Mouse (Mus musculus): Measurements from ENCODE around the gene Ugt1a8. TPM values are rescaled to one million over a fixed set of nuclear protein-coding genes. Genes with fewer than 3 reads are reported as not detected.

The Ugt1a8 gene
- polyA plus RNA-seq, 1 experiment from 2014 or later: not detected

DNA sequence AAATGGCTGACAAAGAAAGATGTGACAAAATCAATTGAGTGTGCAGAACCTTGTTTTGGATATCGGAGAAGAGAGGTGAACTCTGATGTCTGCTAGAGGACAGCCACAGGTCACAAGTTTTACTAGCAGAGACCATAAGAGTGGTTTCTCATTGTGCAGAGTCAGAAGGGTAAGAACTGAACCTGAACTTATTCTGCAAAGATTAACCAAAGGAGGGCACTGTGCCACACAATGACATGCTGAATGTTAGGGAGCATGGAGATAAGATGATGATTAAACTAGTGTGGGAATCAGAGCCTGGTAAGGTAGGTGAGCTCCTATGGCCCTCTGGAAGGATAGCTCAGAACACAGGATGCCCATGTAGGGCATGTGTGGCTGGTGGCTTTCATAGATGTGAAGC lies 108.1 kb downstream of the Ugt1a8 start:
- no peak overlapping the region for H3K4me3 ChIP-seq (ENCODE audit: low read length)
- no peaks in the 10 kb centered on the region for H3K27me3 ChIP-seq (replicated peaks; ENCODE audit: control insufficient read depth, insufficient read depth, low read length)
- H3K9me3 ChIP-seq (ENCODE audit: control insufficient read depth, low read length): no peaks in the 10 kb centered on the region
- 91% methylated on average over 1 of the region's 1 CpGs for WGBS
- no peaks in the 10 kb centered on the region for H3K36me3 ChIP-seq (ENCODE audit: control insufficient read depth, insufficient read depth, low read length)
- no peak overlapping the region for H3K4me2 ChIP-seq (ENCODE audit: low read length)
- H3K9ac ChIP-seq (ENCODE audit: low read depth, low read length): no peak overlapping the region
- no peak for ATAC-seq
- H3K27ac ChIP-seq (ENCODE audit: low read depth, low read length): no peak overlapping the region
- H3K4me1 ChIP-seq (ENCODE audit: control insufficient read depth, insufficient read depth, low read depth, low read length): no peaks in the 10 kb centered on the region

DNA sequence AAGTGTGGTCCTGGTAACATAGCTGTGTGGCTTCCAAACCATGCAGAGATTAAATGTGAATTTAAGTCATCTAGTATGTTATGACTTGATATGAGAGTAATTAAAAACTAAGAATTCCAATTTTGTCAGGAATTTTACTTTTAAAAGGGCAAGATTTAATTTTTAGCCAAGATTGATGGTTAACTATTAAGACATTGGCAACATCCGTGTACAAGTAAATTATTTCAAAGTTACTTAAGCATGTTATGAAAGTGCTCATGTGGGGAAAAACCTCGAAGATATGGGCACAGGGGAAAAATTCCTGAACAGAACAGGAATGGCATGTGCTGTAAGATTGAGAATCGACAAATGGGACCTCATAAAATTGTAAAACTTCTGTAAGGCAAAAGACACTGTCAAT lies 109.8 kb downstream of the Ugt1a8 start:
- H3K4me3 ChIP-seq (ENCODE audit: low read length): no peak overlapping the region
- H3K27me3 ChIP-seq (replicated peaks; ENCODE audit: control insufficient read depth, insufficient read depth, low read length): no peaks in the 10 kb centered on the region
- H3K27ac ChIP-seq (ENCODE audit: low read depth, low read length): no peak overlapping the region
- H3K9me3 ChIP-seq (ENCODE audit: control insufficient read depth, low read length): no peaks in the 10 kb centered on the region
- no peaks in the 10 kb centered on the region for H3K4me1 ChIP-seq (ENCODE audit: control insufficient read depth, insufficient read depth, low read depth, low read length)
- H3K9ac ChIP-seq (ENCODE audit: low read depth, low read length): no peak overlapping the region
- H3K36me3 ChIP-seq (ENCODE audit: control insufficient read depth, insufficient read depth, low read length): no peaks in the 10 kb centered on the region
- no peak overlapping the region for H3K4me2 ChIP-seq (ENCODE audit: low read length)
- WGBS: 73% methylated on average over 3 of the region's 3 CpGs
- no peak for ATAC-seq

DNA sequence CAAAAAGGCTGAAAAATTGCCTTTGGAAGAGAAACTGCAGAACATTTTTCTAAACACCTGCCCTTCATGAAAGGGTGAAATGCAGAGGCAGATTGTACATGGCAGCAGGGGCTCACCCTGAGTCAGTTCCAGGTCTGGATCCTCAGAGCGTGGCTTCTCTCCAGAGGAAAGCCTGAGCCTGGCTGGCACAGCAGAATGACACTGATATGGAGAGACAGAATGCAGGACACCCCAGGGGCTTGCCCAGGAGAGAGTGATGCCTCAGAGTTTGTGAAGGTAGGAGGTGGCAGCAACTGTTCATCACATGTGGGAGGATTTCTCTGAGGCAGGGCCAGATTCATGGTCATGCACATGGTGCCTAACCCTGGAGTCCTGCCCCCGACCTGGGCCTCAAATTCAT lies 112.4 kb downstream of the Ugt1a8 start:
- no peaks in the 10 kb centered on the region for H3K36me3 ChIP-seq (ENCODE audit: control insufficient read depth, insufficient read depth, low read length)

DNA sequence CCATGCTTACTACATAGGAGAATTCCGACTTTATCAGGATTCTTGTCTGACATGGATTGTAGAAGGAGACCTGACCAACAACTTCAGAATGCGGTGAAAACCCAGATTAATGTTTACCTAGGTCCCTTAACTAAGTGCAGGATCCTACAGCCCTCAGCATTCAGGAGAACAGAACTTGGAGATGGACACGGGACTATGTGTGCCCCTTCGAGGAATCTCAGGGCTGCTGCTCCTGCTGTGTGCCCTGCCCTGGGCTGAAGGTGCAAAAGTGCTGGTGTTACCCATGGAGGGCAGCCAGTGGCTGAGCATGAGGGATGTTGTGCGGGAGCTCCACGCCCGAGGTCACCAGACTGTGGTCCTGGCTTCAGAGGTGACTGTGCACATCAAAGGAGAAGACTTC lies 112.8 kb downstream of the Ugt1a8 start, which contains the start of gene Ugt1a2:
Gene Ugt1a2, plus strand, starts transcription at position 146 of the 400 bp plus-strand sequence.
- H3K27me3 ChIP-seq (replicated peaks; ENCODE audit: control insufficient read depth, insufficient read depth, low read length): no peaks in the 10 kb centered on the region
- H3K9me3 ChIP-seq (ENCODE audit: control insufficient read depth, low read length): peaks cover 8% of the 10 kb centered on the region
- no peak within 1 kb of the TSS for H3K27ac ChIP-seq (ENCODE audit: low read depth, low read length)
- H3K9ac ChIP-seq (ENCODE audit: low read depth, low read length): no peak within 1 kb of the TSS
- no peak within 1 kb of the TSS for H3K4me3 ChIP-seq (ENCODE audit: low read length)
- H3K36me3 ChIP-seq (ENCODE audit: control insufficient read depth, insufficient read depth, low read length): no peaks in the 10 kb centered on the region
- 0 out of 2 replicates have a peak, but pooled peaks cover 2% of the 10 kb centered on the region for H3K4me1 ChIP-seq (ENCODE audit: control insufficient read depth, insufficient read depth, low read depth, low read length)
- 85% methylated on average over 7 of the region's 7 CpGs for whole genome bisulfite sequencing
- ATAC-seq: no peak
- H3K4me2 ChIP-seq (ENCODE audit: low read length): no peak within 1 kb of the TSS

More for the DNA sequence above, 112.4 kb downstream of the Ugt1a8 start:
- Histone ChIP-seq H3K9ac (ENCODE audit: low read depth, low read length) (no peak overlapping the region), H3K9me3 (ENCODE audit: control insufficient read depth, low read length) (peaks cover 6% of the 10 kb centered on the region), H3K4me2 (ENCODE audit: low read length) (no peak overlapping the region), H3K4me3 (ENCODE audit: low read length) (no peak overlapping the region), H3K4me1 (ENCODE audit: control insufficient read depth, insufficient read depth, low read depth, low read length) (no peaks in the 10 kb centered on the region), H3K27me3 (replicated peaks; ENCODE audit: control insufficient read depth, insufficient read depth, low read length) (no peaks in the 10 kb centered on the region), H3K27ac (ENCODE audit: low read depth, low read length) (no peak overlapping the region)
- ATAC-seq: no peak
- WGBS: 78% methylated on average over 2 of the region's 2 CpGs

DNA sequence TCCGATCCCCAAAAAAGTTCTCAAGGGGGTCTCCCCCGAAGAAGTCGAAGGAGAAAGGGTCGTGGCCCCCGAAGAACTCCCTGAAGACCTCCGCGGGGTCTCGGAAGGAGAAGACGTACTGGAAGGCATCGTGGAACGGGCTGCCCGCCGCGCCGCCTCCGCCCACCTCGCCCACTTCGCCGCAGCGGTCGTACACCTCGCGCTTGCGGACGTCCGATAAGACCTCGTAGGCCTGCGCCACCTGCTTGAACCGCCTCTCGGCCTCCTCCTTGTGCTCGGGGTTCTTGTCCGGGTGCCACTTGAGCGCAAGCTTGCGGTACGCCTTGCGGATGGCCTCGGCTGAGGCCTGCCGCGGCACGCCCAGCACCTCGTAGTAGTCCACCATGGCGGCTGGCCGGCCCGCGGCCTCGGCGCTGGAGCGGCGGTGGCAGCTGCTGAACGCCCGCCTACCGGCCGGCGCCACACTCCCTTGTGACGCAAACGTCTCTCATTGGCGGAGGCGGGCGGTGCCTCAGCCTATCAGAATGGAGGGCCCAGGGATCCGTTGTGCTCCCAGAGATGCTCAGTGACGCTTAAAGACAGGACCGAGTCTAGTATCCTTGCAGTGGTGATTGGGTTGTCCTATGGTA lies 117.8 kb downstream of the Ugt1a8 start, which contains the start of gene Dnajb3:
Gene Dnajb3, minus strand, starts transcription at position 489 of the 629 bp plus-strand sequence.
- H3K27ac ChIP-seq (ENCODE audit: low read depth, low read length): peak within 1 kb of the TSS; percentile 68
- peak within 1 kb of the TSS; percentile 63 for H3K4me3 ChIP-seq (ENCODE audit: low read length)
- H3K9me3 ChIP-seq (ENCODE audit: control insufficient read depth, low read length): peaks cover 11% of the 10 kb centered on the region
- peak; percentile 100 for ATAC-seq
- H3K36me3 ChIP-seq (ENCODE audit: control insufficient read depth, insufficient read depth, low read length): no peaks in the 10 kb centered on the region
- peak within 1 kb of the TSS; percentile 80 for H3K9ac ChIP-seq (ENCODE audit: low read depth, low read length)
- H3K27me3 ChIP-seq (replicated peaks; ENCODE audit: control insufficient read depth, insufficient read depth, low read length): no peaks in the 10 kb centered on the region
- H3K4me1 ChIP-seq (ENCODE audit: control insufficient read depth, insufficient read depth, low read depth, low read length): peaks cover 7% of the 10 kb centered on the region
- WGBS: 6% methylated on average over 57 of the region's 62 CpGs
- peak within 1 kb of the TSS; percentile 96 for H3K4me2 ChIP-seq (ENCODE audit: low read length)

DNA sequence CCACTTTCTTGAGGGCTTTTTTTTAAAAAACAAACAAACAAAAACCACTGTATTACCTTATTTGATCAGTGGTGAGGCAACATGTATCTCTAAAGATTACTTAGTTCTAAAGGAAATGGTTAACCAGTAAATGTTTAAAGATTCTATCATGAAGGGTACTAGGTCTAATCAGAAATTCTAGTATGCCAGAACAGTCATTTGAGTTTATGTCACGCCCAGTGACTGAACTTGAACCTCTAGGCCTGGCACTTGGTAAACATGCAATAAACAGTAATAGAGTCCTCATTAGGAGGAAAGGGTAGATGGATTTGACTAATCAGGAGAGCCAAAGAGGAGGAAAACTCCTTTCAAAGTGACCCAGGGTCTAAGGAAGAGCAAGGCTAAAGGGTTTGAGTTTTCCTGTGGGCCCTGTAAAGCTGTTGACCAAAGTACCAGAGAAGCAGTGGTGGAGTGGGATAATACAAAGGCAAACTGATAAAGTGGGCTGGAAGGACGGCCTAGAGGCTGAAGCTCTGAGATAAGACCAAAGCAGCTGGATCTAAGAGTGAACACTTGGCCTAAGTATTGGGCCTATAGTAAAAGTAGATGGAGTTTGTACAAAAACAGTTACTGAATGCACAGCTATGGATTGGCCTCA lies 119.3 kb downstream of the Ugt1a8 start:
- no peak overlapping the region for H3K9ac ChIP-seq (ENCODE audit: low read depth, low read length)
- H3K27me3 ChIP-seq (replicated peaks; ENCODE audit: control insufficient read depth, insufficient read depth, low read length): no peaks in the 10 kb centered on the region
- no peaks in the 10 kb centered on the region for H3K36me3 ChIP-seq (ENCODE audit: control insufficient read depth, insufficient read depth, low read length)
- ATAC-seq: no peak
- peaks cover 7% of the 10 kb centered on the region for H3K4me1 ChIP-seq (ENCODE audit: control insufficient read depth, insufficient read depth, low read depth, low read length)
- H3K4me2 ChIP-seq (ENCODE audit: low read length): no peak overlapping the region
- H3K9me3 ChIP-seq (ENCODE audit: control insufficient read depth, low read length): peaks cover 18% of the 10 kb centered on the region
- no peak overlapping the region for H3K27ac ChIP-seq (ENCODE audit: low read depth, low read length)
- 82% methylated on average over 2 of the region's 2 CpGs for WGBS
- H3K4me3 ChIP-seq (ENCODE audit: low read length): no peak overlapping the region

DNA sequence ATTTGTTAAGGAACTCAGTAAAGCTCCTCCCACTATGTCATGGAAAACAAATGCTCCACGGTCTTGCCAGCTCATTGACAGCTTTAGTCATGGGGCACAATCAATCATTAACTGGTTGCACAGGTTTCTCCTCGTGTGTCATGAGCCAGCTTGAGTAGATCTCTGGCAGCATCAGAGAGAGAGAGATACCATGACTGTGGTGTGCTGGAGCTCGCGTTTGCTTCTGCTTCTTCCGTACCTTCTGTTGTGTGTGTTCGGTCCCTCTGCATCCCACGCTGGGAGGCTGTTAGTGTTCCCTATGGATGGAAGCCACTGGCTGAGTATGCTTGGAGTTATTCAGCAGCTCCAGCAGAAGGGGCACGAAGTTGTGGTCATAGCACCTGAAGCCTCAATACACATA lies 124.2 kb downstream of the Ugt1a8 start, which contains the start of gene Ugt1a1:
Gene Ugt1a1, plus strand, starts transcription at position 148 of the 400 bp plus-strand sequence.
- Histone ChIP-seq H3K27me3 (replicated peaks; ENCODE audit: control insufficient read depth, insufficient read depth, low read length) (no peaks in the 10 kb centered on the region), H3K27ac (ENCODE audit: low read depth, low read length) (no peak within 1 kb of the TSS), H3K36me3 (ENCODE audit: control insufficient read depth, insufficient read depth, low read length) (no peaks in the 10 kb centered on the region), H3K9ac (ENCODE audit: low read depth, low read length) (no peak within 1 kb of the TSS), H3K4me3 (ENCODE audit: low read length) (no peak within 1 kb of the TSS), H3K9me3 (ENCODE audit: control insufficient read depth, low read length) (peaks cover 55% of the 10 kb centered on the region), H3K4me1 (ENCODE audit: control insufficient read depth, insufficient read depth, low read depth, low read length) (no peaks in the 10 kb centered on the region), H3K4me2 (ENCODE audit: low read length) (no peak within 1 kb of the TSS)
- ATAC-seq: no peak
- WGBS: 69% methylated on average over 8 of the region's 8 CpGs

DNA sequence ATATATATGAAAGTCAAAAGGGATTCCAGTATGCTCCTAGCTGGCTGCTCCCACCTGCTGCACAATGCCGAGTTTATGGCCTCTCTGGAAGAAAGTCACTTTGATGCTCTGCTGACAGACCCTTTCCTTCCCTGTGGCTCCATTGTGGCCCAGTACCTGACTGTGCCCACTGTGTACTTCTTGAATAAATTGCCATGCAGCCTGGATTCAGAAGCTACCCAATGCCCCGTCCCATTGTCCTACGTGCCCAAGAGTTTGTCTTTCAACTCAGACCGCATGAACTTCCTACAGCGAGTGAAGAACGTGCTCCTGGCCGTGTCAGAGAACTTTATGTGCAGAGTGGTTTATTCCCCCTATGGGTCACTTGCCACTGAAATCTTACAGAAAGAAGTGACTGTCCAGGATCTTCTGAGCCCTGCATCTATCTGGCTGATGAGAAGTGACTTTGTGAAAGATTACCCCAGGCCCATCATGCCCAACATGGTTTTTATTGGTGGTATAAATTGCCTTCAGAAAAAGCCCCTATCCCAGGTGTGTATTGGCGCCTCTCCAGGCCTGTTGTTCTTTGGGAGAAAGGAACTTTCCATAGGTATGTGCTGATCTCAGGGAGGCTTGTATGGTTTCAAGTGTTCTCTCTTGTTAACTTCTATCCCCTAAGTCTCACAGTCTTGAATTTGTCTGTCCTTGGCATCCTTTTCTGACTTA lies 124.9 kb downstream of the Ugt1a8 start:
- Histone ChIP-seq H3K36me3 (ENCODE audit: control insufficient read depth, insufficient read depth, low read length) (no peaks in the 10 kb centered on the region), H3K4me3 (ENCODE audit: low read length) (no peak overlapping the region), H3K9me3 (ENCODE audit: control insufficient read depth, low read length) (peaks cover 62% of the 10 kb centered on the region), H3K27ac (ENCODE audit: low read depth, low read length) (no peak overlapping the region), H3K9ac (ENCODE audit: low read depth, low read length) (no peak overlapping the region), H3K4me2 (ENCODE audit: low read length) (no peak overlapping the region), H3K27me3 (replicated peaks; ENCODE audit: control insufficient read depth, insufficient read depth, low read length) (no peaks in the 10 kb centered on the region), H3K4me1 (ENCODE audit: control insufficient read depth, insufficient read depth, low read depth, low read length) (no peaks in the 10 kb centered on the region)
- whole genome bisulfite sequencing: 63% methylated on average over 8 of the region's 8 CpGs
- ATAC-seq: no peak

DNA sequence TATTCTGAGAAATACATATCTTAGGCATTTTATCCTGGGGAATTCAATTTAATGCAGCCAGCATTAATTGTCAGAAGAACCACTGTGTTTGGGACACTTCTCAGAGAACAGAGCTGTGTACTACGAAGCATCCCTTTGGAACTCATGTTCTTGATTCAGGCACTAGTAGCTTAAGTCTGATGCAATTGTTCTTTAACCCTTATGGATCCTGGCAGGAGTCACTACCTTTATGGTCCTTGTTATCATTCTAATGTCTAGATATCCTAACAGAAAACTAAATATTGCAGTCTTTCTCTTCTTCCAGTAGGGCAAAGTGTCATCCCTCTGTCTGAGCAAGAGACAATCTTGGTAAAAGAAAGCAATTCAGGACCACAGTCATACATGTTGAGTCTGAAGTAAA lies 125.4 kb downstream of the Ugt1a8 start:
- Histone ChIP-seq H3K27ac (ENCODE audit: low read depth, low read length) (no peak overlapping the region), H3K4me2 (ENCODE audit: low read length) (no peak overlapping the region), H3K4me3 (ENCODE audit: low read length) (no peak overlapping the region), H3K4me1 (ENCODE audit: control insufficient read depth, insufficient read depth, low read depth, low read length) (no peaks in the 10 kb centered on the region), H3K9me3 (ENCODE audit: control insufficient read depth, low read length) (peaks cover 64% of the 10 kb centered on the region), H3K27me3 (replicated peaks; ENCODE audit: control insufficient read depth, insufficient read depth, low read length) (no peaks in the 10 kb centered on the region), H3K9ac (ENCODE audit: low read depth, low read length) (no peak overlapping the region), H3K36me3 (ENCODE audit: control insufficient read depth, insufficient read depth, low read length) (no peaks in the 10 kb centered on the region)
- 77% methylated on average over 1 of the region's 1 CpGs for WGBS
- ATAC-seq: no peak

Data from hindbrain, embryonic 16.5 days (tissue).